Mouse (Mus musculus) erythroblast, embryonic 14.5 days (primary cell): Measurements from ENCODE around the gene Sdhaf3. TPM values are rescaled to one million over a fixed set of nuclear protein-coding genes. Genes with fewer than 3 reads are reported as not detected.
"Not testable (repeated sequence)": the region's sequence is repeated elsewhere in the genome, so short reads cannot be mapped to it uniquely, and the experiment has no call there.

Source experiments
- H3K27me3 ChIP-seq: 2 replicates; pipeline ENCODE4 v1.6.1; 2012; ENCODE audit warnings: inconsistent platforms; ENCODE audit not compliant: control insufficient read depth
- H3K36me3 ChIP-seq: 2 replicates; pipeline ENCODE4 v1.6.1; 2012; ENCODE audit warnings: mild to moderate bottlenecking, inconsistent platforms; ENCODE audit not compliant: control insufficient read depth
- H3K4me1 ChIP-seq: 2 replicates; pipeline ENCODE4 v1.6.1; 2012; ENCODE audit warnings: inconsistent platforms; ENCODE audit not compliant: control insufficient read depth
- H3K4me3 ChIP-seq: replicated peaks from 2 replicates; pipeline ENCODE3; 2012; ENCODE audit warnings: moderate library complexity, mild to moderate bottlenecking, inconsistent platforms
- H3K9me3 ChIP-seq: 2 replicates; pipeline ENCODE4 v1.6.1; 2012; ENCODE audit warnings: low read length, inconsistent platforms, mixed read lengths; ENCODE audit not compliant: control insufficient read depth
- GATA1 ChIP-seq: IDR thresholded peaks from 2 replicates; pipeline ENCODE4 v1.6.1; 2012; ENCODE audit warnings: low read length, inconsistent platforms, mixed read lengths
- TAL1 ChIP-seq: IDR thresholded peaks from 3 replicates; pipeline ENCODE4 v1.6.1; 2012; ENCODE audit warnings: low read length, inconsistent platforms, mixed read lengths
- polyA plus RNA-seq: library from polyadenylated mRNA; stranded (reverse); fragments of >175 nt; gene quantifications from 2 replicates; pipeline ENCODE4 v1.2.3, GENCODE M21; 2012

The Sdhaf3 gene
- polyA plus RNA-seq, 1 experiment, result 0.01 TPM

- Histone ChIP-seq H3K36me3 (no peaks in the 10 kb centered on the region), H3K4me1 (no peaks in the 10 kb centered on the region), H3K9me3 (no peaks in the 10 kb centered on the region), H3K27me3 (no peaks in the 10 kb centered on the region), H3K4me3 (no peak overlapping the region)
- TF ChIP-seq GATA1 (no peak), TAL1 (no peak)
Measured at GRCm38 (mm10) chr6:6940845-6941244, 15.0 kb upstream of the Sdhaf3 start.

DNA sequence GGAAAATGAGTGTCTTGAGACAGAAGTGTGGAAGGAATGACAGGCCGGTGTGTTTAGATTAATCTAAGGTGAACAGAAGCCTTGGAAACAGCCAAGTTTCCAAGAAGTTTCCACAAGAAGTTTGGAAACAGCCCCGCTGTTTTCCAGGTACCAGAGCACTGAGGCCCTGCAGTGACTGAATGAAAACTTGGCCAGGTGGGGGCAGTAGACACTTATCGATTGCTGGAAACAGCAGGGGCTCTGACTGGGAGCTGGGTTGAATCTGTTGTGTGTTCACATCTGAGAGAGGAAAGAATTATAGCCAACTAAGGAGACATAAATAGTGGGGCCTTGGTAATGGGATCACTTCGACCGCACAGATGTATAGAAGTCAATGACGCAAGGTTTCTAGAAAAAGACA, 13.0 kb upstream of the Sdhaf3 start:
- Histone ChIP-seq H3K4me3 (no peak overlapping the region), H3K4me1 (no peaks in the 10 kb centered on the region), H3K9me3 (no peaks in the 10 kb centered on the region), H3K36me3 (no peaks in the 10 kb centered on the region), H3K27me3 (no peaks in the 10 kb centered on the region)
- TF ChIP-seq GATA1 (no peak), TAL1 (no peak)

GRCm38 (mm10) chr6:6947650-6948049, 8.2 kb upstream of the Sdhaf3 start:
- Histone ChIP-seq H3K27me3 (no peaks in the 10 kb centered on the region), H3K4me3 (no peak overlapping the region), H3K36me3 (no peaks in the 10 kb centered on the region), H3K9me3 (no peaks in the 10 kb centered on the region), H3K4me1 (no peaks in the 10 kb centered on the region)
- TF ChIP-seq TAL1 (no peak), GATA1 (no peak)

DNA sequence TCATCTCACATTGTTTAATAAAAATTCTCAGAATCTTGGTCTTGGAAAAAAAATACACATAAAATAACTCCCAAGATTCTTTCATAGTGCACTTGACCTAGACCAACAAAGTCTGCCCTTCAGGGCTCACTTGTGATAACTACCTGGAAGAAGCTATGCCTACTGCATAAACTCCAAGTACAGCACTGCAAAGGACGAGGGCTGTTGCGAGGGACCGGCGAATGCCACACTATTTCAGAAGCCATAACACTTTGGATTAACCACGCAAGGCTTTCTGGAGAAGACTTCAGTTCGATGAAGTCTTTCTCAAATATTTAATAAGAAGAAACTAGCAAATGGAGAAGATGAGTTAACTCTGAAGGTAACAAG, 425 bp upstream of the Sdhaf3 start:
- TF ChIP-seq GATA1 (no peak), TAL1 (no peak)
- peaks cover 3% of the 10 kb centered on the region; the same call in 1 of the 2 replicates for H3K9me3 ChIP-seq
- no peaks in the 10 kb centered on the region for H3K36me3 ChIP-seq
- peak overlapping the region; percentile 74 for H3K4me3 ChIP-seq
- H3K4me1 ChIP-seq, result peaks cover 12% of the 10 kb centered on the region
- H3K27me3 ChIP-seq, result no peaks in the 10 kb centered on the region

DNA sequence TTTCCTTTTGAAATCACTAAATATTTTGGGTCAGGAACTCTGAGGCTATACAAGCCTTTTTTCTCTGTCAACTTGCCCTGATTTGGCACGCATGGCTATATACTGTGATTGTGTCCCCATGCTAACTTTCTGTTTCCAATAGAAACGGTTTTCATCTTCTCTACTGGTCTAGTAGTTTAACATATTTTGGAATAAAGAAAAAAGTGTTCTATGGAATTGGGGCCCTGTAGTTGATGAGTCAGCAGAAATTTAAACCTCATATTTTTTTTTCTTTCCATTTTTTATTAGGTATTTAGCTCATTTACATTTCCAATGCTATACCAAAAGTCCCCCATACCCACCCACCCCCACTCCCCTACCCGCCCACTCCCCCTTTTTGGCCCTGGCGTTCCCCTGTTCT, 3.4 kb downstream of the Sdhaf3 start:
- H3K4me1 ChIP-seq, result peaks cover 12% of the 10 kb centered on the region
- H3K4me3 ChIP-seq, H3K27me3 ChIP-seq, H3K36me3 ChIP-seq, H3K9me3 ChIP-seq: not testable (repeated sequence)

DNA sequence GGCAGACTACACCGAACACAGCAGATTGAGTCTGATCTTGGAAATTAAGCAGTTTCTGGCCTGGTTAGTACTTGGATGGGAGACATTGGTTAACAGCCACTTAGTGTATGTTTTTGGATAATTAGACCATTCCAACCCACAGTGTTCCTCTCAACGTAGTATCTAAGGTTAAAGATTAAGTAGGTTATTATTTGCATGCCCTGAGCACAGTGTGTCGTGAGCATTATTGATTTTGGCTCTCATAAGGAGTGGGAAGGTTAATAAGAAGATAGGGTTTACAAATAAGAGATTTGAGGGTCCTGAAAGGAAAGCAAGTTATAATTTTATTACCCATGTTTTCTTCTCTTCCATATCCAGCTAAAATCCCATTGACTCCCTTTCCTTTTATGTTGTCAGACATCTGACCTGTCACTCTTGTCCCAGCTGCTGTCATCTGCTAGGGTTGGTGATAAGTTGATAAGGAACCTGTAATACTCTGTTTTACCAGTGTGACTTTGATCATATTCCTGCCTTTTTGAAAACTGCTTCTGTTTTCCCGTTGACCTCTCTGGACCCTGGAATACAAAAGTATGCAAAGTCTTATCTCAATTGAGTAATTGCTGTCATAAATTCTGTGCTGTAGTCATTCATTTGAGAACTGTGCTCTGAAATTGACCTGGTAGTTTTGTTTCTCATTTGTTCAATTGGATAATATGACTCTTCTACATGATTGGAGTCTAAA, 41.6 kb downstream of the Sdhaf3 start:
- Histone ChIP-seq H3K36me3 (no peaks in the 10 kb centered on the region), H3K4me3 (no peak overlapping the region), H3K9me3 (no peaks in the 10 kb centered on the region), H3K4me1 (no peaks in the 10 kb centered on the region), H3K27me3 (no peaks in the 10 kb centered on the region)
- TF ChIP-seq GATA1 (no peak), TAL1 (no peak)

DNA sequence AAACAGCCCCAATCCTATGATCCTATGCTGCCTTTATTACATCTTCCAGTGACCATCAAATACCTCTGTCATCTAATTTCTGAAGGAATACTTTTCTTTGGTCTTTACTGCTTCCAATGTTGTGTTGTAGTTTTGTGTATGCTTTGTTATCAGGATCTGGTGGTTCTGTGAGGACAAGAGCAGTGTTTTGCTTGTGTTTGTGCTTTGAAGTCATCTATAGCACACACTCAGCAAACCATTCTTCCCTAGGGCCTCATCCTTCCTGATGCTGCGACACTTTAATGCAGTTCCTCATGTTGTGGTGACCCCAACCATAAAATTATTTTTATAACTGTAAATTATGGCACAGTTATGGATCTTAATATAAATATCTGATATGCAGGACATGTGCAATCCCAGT, 42.2 kb downstream of the Sdhaf3 start:
- Histone ChIP-seq H3K4me1 (no peaks in the 10 kb centered on the region), H3K9me3 (no peaks in the 10 kb centered on the region), H3K27me3 (no peaks in the 10 kb centered on the region), H3K36me3 (no peaks in the 10 kb centered on the region), H3K4me3 (no peak overlapping the region)
- TF ChIP-seq GATA1, result no peak
- no peak for TF ChIP-seq TAL1

DNA sequence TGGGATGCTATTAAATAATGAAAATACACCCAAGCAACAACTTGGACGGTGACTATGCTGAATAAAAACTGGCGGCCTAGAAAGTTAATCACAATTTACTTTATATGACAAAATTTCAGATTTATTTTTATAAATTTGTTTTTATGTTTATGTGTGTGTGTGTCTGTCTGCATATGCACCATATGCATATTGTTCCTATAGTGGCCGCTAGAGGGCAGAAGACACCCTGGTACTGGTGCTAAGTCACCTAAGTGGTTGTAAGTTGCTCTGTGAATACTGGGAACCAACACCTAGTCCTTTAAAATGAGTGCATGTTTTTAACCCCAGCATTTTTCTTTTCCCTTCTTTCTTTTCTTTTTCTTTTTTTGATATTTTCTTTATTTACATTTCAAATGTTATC, 43.2 kb downstream of the Sdhaf3 start:
- no peaks in the 10 kb centered on the region for H3K4me1 ChIP-seq
- H3K4me3 ChIP-seq, result no peak overlapping the region
- no peak for TF ChIP-seq GATA1
- no peaks in the 10 kb centered on the region for H3K36me3 ChIP-seq
- no peaks in the 10 kb centered on the region for H3K9me3 ChIP-seq
- no peaks in the 10 kb centered on the region for H3K27me3 ChIP-seq

DNA sequence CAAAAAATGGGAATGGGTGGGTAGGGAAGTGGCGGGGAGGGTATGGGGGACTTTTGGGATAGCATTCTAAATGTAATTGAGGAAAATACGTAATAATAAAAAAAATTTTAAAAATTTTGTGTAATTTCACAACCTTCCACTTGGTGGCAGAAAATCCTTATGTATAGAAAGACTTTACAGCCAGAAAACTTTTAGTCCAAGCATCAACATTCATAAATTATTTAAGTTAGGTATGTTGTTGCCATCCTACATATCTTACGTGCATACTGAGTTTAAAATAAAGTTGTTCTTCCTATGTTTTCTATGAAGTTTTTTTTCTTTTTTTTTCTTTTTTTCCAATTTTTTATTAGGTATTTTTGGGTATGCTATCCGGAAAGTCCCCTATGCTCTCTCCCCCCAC, 47.3 kb downstream of the Sdhaf3 start:
- no peaks in the 10 kb centered on the region for H3K9me3 ChIP-seq
- TF ChIP-seq GATA1 (no peak), TAL1 (no peak)
- no peaks in the 10 kb centered on the region for H3K36me3 ChIP-seq
- no peak overlapping the region for H3K4me3 ChIP-seq
- no peaks in the 10 kb centered on the region for H3K4me1 ChIP-seq
- H3K27me3 ChIP-seq, result no peaks in the 10 kb centered on the region

GRCm38 (mm10) chr6:7004005-7004404, 48.2 kb downstream of the Sdhaf3 start:
- TF ChIP-seq GATA1, result no peak
- no peak for TF ChIP-seq TAL1
- Histone ChIP-seq H3K4me1 (no peaks in the 10 kb centered on the region), H3K36me3 (no peaks in the 10 kb centered on the region), H3K4me3 (no peak overlapping the region), H3K9me3 (no peaks in the 10 kb centered on the region), H3K27me3 (no peaks in the 10 kb centered on the region)
